Mouse (Mus musculus) brain, embryonic 18.5 days (tissue): Measurements from ENCODE around the gene Chrna9.
"Not testable (repeated sequence)": the region's sequence is repeated elsewhere in the genome, so short reads cannot be mapped to it uniquely, and the experiment has no call there.

Experiments
- DNase-seq: peaks from one replicate; pipeline ENCODE4 v3.0.0-alpha.2; 2012; ENCODE audit warnings: low read depth, low spot score

The Chrna9 gene

GRCm38 (mm10) chr5:65956144-65957008 is 21.7 kb downstream of the Chrna9 start:
- no peak for DNase-seq

GRCm38 (mm10) chr5:65958597-65958996 is 23.9 kb downstream of the Chrna9 start:
- DNase-seq = no peak

GRCm38 (mm10) chr5:65959893-65960596 is 25.3 kb downstream of the Chrna9 start:
- DNase-seq = no peak

GRCm38 (mm10) chr5:65960597-65960950 is 25.9 kb downstream of the Chrna9 start:
- no peak for DNase-seq

GRCm38 (mm10) chr5:65963291-65963690 is 28.6 kb downstream of the Chrna9 start:
- no peak for DNase-seq

DNA sequence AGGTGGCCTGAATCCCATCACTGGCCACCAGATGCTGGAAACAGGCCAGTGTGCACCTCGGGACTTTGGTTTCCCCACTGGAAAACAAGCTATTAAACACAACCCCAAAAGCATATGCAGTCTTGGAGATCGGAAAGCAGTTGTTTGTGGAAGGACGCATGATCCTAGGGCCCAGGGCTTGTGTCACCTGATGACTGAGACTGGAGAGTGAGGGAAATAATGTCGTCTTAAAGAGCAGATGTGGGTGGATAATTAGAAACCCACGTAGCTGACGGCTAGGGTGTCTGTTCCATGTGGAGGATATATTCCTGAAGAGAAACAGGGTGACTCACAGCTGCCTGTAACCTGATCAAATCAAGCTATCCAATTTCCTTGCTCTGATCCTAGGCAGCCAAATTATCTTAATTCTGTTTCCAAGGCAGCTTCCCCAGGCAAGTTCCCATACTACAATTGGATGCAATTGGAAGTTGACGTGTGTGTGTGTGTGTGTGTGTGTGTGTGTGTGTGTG is 31.1 kb downstream of the Chrna9 start:
- no peak for DNase-seq

DNA sequence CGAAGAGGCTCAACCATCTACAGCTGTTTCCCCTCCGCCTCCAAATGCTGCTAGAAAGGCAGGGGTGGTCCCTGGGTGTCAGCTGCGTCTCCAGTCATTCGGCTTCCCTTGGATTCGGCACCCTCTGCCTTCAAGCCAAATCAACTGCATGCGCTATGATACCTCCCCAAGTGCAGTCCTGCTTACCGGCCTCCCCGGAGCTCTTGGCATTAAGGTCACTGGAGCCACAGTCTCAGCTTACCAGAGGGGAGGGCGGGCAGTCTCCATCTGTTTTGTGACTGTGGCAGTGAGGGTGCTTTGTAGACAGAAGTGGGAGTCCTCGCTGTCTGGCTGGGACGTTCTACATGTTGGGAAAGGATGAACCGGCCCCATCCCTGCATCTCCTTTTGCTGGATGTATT is 32.4 kb downstream of the Chrna9 start:
- no peak for DNase-seq

DNA sequence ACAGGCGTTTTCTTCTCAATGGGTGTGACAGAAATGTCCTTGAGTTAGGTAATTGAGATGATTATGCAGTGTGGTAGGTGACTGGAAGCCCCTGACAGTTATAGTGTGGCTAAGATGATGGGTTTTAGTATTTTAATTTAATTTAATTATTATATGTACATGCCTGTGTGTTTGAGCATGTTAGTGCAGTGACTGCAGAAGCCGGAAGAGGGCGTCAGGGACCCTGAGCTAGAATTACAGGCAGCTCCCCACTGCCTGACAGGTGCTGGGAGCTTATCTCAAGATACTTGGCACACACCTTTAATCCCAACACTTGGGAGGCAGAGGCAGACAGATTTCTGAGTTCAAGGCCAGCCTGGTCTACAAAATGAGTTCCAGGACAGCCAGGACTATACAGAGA is 33.3 kb downstream of the Chrna9 start:
- DNase-seq = no peak

DNA sequence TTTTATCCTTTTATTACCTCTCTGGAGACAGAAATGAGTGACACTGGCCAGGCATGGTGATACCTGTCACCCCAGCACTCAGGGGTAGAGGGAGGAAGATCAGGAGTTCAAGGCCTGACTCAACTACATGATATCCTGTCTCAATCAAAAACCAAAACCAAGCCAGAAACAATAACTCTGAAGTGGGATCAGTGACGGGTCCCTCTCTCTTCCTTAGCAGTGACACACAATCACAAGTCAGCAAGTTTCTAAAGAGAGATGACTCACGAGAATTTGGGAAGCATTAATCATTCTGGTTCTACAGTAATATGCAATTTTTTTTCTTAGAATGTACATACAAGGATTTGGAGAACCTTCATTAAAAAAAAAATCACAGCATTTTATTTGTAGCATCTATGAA is 38.5 kb downstream of the Chrna9 start:
- DNase-seq = no peak

GRCm38 (mm10) chr5:65975731-65976130 is 41.0 kb downstream of the Chrna9 start:
- no peak for DNase-seq

GRCm38 (mm10) chr5:65986426-65986825 is 51.7 kb downstream of the Chrna9 start:
- DNase-seq = no peak

DNA sequence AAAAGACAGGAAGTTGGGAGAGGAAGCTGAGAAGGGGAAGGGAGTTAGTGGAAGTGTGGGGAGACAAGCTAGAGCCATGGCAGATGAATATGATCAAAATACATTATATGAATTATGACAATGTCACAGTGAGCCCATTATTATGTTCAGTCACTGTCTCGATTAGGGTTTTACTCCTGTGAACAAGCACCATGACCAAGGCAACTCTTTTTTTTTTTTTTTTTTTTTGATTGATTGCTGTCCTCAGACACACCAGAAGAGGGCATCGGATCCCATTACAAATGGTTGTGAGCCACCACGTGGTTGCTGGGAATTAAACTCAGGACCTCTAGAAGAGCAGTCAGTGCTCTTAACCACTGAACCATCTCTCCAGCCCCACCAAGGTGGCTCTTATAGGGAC is 52.3 kb downstream of the Chrna9 start:
- DNase-seq = not testable (repeated sequence)

DNA sequence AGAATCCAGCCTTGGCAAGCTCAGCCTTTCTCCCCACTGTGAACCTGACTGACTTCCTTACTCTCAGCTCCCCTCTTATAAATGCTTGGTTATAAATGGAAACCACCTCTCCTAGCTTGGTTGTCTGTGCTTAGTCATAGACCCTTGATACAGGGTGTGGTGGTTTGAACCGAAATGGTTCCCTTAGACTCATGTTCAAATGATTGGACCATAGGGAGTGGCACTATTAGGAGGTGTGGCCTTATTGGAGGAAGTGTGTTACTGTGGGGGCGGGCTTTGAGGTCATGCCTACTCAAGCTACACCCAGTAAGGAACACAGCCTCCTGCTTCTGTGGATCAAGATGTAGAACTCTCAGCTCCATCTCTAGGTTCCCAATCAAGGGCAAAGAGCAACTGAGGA is 56.5 kb downstream of the Chrna9 start:
- no peak for DNase-seq

DNA sequence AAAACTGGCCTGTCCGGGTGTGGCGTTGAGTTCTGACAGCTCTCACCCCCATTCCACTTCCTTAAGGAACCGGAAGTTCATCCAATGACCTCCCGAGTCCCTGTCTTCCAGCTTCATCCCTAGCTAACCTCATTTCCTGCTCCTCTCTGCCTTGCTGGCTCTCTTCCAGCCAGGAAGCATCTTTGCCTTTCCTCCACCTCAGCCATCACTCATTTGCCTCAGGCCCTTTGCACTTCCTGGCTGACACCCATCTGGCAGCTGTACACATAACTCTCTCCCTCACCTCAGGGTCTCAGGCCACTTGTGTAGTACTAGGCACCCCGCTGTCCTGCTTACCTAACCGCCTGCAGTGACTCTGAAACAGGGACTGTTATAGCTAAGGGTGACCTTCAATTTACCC is 59.9 kb downstream of the Chrna9 start:
- DNase-seq = no peak

GRCm38 (mm10) chr5:65997813-65998212 is 63.1 kb downstream of the Chrna9 start:
- DNase-seq = no peak

- DNase-seq = no peak
Measured at GRCm38 (mm10) chr5:65999106-65999505, 64.4 kb downstream of the Chrna9 start.

DNA sequence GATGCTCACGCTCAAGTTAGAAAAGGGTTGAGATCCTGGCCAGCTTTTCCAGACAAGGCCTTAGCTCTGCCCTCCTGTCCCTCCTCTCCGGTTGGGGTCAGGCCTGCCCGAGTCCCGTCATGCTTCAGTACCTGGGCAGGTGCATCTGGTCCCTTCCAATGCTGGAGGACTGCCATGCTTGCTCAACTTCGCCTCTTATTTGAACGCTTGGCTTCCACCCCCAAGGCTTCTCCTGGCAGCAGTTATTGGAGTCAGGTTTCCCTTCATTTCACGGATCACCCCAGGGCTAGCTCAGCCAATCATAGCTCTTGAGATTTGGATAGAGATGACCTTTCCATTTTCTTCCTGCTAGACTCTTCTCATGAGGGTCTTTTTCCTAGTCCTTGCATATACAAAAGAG is 65.4 kb downstream of the Chrna9 start:
- no peak for DNase-seq

DNA sequence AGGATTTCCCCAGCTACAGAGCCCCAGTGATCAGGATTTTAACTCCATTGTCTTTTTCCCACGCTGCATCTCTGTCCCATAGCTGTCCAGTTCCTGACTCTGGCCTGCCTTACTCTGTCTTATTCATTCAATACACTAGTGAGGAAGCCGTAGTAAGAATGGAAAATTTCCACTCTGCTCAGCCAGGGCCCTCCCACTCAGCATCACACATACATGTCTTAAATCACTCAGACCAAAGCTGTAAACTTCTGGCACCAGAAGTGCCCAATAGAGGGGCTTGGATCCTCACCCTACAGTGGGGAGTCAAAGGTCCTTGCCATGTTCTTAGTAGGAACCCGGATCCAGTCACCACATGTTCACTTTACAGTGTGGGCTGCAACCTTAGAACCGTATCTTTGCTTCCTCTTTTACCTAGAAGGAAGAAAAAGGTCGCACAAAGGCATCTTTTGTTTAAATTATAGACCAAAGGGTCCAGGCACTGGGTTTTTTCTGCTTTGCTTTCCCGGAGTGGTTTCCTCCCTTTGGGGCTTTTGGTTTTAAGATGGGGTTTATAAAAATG is 65.9 kb downstream of the Chrna9 start:
- DNase-seq = no peak

- DNase-seq = no peak
Measured at GRCm38 (mm10) chr5:66001232-66001631, 66.5 kb downstream of the Chrna9 start.

- DNase-seq = no peak
Measured at GRCm38 (mm10) chr5:66004134-66004925, 69.6 kb downstream of the Chrna9 start, which contains the start of gene 9130230L23Rik. Gene 9130230L23Rik, minus strand, starts transcription at chr5:66004285.

GRCm38 (mm10) chr5:66005041-66005678 is 70.4 kb downstream of the Chrna9 start:
- DNase-seq = no peak
